Mouse (Mus musculus) induced T-regulatory cell, adult 2 months (primary cell): ENCODE measurements around the gene Pole3.

Experiments used
- DNase-seq: peaks from one replicate; pipeline ENCODE4 v3.0.0-alpha.2; 2012; ENCODE audit warnings: low read depth

The Pole3 gene

GRCm38 (mm10) chr4:62524651-62525488 is at the start of gene Pole3, which contains the start of gene 4933430I17Rik:
Gene Pole3, minus strand, starts transcription at chr4:62525068.
Gene 4933430I17Rik, plus strand, starts transcription at chr4:62525369.
- DNase-seq: peak; percentile 99

- DNase-seq: no peak
Observed at GRCm38 (mm10) chr4:62570029-62570428, 45.2 kb upstream of the Pole3 start.

- DNase-seq: no peak
Observed at GRCm38 (mm10) chr4:62569603-62570002, 44.7 kb upstream of the Pole3 start.

GRCm38 (mm10) chr4:62568359-62568758 is 43.5 kb upstream of the Pole3 start:
- no peak for DNase-seq

GRCm38 (mm10) chr4:62567696-62568095 is 42.8 kb upstream of the Pole3 start:
- no peak for DNase-seq

- DNase-seq: no peak
Observed at GRCm38 (mm10) chr4:62566530-62566929, 41.7 kb upstream of the Pole3 start.

GRCm38 (mm10) chr4:62562006-62562405 is 37.1 kb upstream of the Pole3 start:
- peak; percentile 84 for DNase-seq

- no peak for DNase-seq
Observed at GRCm38 (mm10) chr4:62561630-62562001, 36.7 kb upstream of the Pole3 start.

GRCm38 (mm10) chr4:62560963-62561629 is 36.2 kb upstream of the Pole3 start:
- peak; percentile 96 for DNase-seq

GRCm38 (mm10) chr4:62559797-62560329 is 35.0 kb upstream of the Pole3 start, which contains the start of gene Rgs3:
Gene Rgs3, plus strand, starts transcription at chr4:62559847.
- DNase-seq: no peak

- no peak for DNase-seq
Observed at GRCm38 (mm10) chr4:62557436-62557835, 32.6 kb upstream of the Pole3 start.

GRCm38 (mm10) chr4:62551966-62552365 is 27.1 kb upstream of the Pole3 start:
- peak; percentile 35 for DNase-seq

- DNase-seq: no peak
Observed at GRCm38 (mm10) chr4:62544801-62545200, 19.9 kb upstream of the Pole3 start.

GRCm38 (mm10) chr4:62543782-62544181 is 18.9 kb upstream of the Pole3 start:
- no peak for DNase-seq

- no peak for DNase-seq
Observed at GRCm38 (mm10) chr4:62541802-62542201, 16.9 kb upstream of the Pole3 start.

GRCm38 (mm10) chr4:62533729-62534128 is 8.9 kb upstream of the Pole3 start:
- no peak for DNase-seq

GRCm38 (mm10) chr4:62527655-62528054 is 2.8 kb upstream of the Pole3 start:
- no peak for DNase-seq

- DNase-seq: no peak
Observed at GRCm38 (mm10) chr4:62526256-62526655, 1.4 kb upstream of the Pole3 start.

GRCm38 (mm10) chr4:62525489-62525811 is 582 bp upstream of the Pole3 start:
- no peak for DNase-seq

GRCm38 (mm10) chr4:62520892-62521400 is 3.9 kb downstream of the Pole3 start:
- DNase-seq: no peak

GRCm38 (mm10) chr4:62519849-62520233 is 5.0 kb downstream of the Pole3 start, which contains the start of gene Alad:
Gene Alad, minus strand, starts transcription at chr4:62519918.
- peak; percentile 86 for DNase-seq

- no peak for DNase-seq
Observed at GRCm38 (mm10) chr4:62519122-62519848, 5.6 kb downstream of the Pole3 start.
